Mouse (Mus musculus) kidney, adult 18-20 months (tissue): Measurements from ENCODE around the gene Ppm1h.
A peak's percentile ranks its signal among the peaks of the same experiment; 100 is the strongest.
"Not testable (repeated sequence)": the region's sequence is repeated elsewhere in the genome, so short reads cannot be mapped to it uniquely, and the experiment has no call there.

Experiments used
- DNase-seq: peaks from one replicate; pipeline ENCODE4 v3.0.0; 2021

The Ppm1h gene

DNA sequence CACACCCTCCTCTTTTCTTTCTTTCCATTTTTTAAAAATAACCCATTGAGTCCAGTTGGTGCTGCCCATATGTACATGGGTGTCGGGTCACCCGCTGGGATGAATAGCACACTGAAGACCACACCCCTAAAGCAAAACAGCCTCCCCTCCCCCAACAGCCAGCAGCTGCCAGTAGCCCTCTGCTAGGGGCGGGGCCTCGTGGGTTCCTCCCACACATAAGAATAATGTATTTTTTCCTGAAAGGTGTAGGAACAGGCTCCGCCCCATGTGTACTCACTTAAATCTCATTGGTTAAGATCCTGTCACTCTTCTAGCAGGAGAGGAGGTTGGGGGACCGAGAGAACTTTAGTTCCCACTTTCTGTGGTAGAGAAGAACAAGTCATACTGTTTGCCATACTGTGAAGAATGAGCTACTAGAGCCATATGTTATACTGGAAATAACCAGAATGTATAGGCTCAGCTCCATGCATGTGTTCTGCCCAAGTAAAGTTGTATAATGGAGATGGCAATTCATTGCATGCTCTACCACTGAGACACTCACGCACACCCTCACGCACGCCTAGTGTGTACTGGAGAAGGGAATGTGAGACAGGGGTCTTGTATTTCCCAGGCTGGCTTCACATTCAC lies 231.0 kb downstream of the Ppm1h start:
- no peak for DNase-seq

DNA sequence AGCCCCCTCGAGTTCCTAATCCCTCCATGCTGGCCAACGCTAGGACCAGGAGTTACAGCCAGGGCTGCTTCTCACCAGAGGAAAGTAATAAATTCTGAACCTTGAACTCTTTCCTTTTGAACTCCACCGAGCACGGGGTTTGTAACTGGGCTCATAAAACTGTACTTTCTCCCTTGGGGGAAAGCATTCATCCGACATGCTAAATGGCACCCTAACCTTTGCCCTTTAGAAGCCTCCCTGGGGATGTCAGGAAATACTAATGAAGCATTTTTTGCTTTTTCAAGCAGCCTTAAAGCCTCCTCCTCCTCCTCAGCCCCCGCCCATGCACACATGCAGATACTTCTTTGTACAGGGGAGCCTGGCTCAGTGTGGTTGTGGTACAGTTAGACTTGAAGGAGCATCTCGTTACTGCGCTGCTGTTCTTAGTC lies 232.2 kb downstream of the Ppm1h start:
- DNase-seq = peak; percentile 57

- no peak for DNase-seq
These were observed 233.1 kb downstream of the Ppm1h start for GRCm38 (mm10) chr10:122911668-122912067.

DNA sequence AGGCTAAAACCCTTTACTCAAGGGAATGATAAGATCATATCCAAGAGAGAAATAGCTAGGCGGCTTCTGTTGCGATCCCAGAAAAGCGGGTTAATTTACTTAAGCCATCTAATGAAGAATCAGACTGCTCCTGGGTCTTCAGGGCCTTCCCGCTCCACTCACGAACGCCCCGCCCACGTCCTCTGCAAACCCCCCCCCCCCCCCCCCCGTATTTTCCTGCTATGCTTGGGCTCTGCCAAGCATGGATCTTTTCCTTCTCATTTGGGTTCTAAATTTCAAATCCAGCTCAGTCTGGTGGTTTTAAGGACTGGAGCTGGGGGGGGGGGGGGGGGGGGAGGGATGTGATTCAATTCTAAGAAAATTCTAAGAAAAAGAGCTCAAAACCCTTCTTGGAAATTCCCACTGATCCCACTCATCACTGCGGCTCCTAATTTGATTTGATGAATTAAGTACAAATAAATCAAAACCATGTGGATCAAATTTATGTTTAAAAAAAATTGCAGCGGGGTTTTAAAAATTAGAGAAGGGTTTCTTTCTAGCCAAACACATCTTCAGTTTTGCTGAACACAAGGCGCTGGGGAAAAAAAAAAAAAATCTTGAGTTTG lies 233.6 kb downstream of the Ppm1h start:
- no peak for DNase-seq

DNA sequence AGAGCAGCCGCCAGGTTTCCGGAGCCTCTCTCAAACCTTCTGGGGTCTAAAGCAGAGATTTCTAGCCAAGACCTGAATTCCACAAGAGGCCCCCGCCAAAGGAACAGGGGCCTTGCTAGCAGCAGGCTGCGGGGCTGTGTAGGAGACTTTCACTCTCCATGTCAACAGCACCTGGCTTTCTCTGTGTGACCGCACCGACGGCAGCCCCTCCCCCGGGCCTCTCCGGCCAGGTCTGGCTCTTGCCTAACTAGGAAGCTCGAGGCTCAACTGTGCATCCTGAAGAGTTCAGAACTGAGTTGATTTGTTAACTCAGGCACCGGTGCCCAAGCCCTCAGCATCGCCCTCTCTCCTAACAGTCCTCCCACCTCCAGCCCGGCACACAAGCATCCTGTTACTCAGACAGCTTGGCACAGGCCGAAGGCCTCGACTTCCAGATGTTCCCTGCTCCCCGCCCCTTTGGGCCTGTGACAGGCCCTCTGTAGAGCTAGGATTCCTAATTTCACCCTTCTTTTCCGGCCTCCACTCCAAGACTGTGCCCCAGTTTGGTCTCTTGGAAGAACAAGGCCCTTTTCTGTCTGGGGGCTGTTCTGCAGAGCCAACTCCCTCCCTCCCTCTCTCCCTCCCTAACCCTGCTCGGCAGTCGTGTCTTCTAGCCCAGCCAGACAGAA lies 234.3 kb downstream of the Ppm1h start:
- peak; percentile 53 for DNase-seq

- DNase-seq = no peak
These were observed 234.8 kb downstream of the Ppm1h start for GRCm38 (mm10) chr10:122913393-122913792.

DNA sequence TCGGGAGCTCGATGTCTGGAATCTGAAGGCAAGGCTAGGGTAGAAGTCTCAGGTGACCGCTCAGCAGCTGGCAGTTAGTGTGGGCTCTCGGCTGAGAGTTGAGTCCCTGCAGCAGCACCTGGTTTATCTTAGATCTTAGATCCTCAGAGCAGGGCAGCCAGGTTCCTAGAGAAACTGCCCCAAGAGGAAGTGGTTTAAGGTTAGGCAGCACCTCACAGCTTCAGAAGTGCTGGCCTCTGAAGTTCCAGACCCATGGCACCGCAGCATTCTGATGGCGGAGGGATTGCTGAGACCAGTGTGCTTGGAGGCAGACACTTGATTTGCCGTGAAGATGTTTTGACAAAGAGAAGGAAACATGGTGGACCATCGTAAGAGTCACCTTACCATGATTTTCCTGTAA lies 237.3 kb downstream of the Ppm1h start:
- no peak for DNase-seq

DNA sequence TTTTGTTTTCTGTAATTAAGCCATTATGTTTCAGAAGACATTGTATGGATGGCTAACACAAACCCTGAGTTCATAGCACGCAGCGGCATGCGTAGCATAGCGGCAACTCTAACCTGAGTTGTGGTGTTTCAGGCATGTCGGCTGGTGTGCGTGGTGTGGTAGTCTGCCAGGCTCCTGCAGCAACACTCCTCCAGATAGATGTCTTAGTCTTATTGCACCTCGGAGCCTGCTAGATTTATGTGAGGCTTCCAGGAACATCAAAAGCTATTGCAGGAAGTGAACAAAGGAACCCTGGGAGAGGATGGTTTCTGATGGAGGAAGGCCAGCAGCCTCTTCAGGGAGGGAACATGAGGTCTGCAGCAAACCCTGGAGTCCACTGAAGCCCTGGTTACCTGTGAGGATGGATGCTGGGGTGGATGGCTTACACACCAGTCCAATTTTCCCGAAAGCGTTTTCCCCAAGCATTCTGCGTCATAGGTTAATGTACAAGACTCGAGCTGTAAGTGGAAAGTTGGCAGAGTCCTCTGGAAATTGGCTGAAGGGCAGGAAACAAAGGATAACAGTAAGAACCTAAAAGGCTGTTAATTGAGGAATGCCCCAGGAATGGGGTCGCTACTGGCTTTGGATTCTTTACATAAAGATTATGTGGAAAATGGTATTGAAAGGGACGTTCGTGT lies 239.2 kb downstream of the Ppm1h start:
- DNase-seq = no peak

GRCm38 (mm10) chr10:122918325-122918694 lies 239.7 kb downstream of the Ppm1h start:
- peak; percentile 30 for DNase-seq

DNA sequence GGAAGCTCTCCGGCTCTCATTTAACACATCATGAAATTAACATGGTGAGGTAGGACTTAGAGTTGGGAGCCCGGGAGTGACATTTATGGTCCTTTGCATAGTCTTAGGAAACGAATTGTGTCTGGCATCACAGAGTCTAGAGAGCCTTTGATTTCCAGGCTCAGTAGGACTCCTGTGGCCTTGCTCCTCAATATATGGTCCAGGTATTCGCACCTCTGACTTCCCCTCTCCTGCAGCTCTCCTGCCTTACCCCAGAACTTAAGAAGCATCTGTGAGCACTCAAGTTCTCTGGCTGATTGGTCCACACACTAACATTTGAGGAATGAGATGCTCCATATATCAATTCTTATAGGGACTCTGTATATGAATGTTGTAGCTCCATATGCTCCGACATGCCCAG lies 240.2 kb downstream of the Ppm1h start:
- DNase-seq = no peak

DNA sequence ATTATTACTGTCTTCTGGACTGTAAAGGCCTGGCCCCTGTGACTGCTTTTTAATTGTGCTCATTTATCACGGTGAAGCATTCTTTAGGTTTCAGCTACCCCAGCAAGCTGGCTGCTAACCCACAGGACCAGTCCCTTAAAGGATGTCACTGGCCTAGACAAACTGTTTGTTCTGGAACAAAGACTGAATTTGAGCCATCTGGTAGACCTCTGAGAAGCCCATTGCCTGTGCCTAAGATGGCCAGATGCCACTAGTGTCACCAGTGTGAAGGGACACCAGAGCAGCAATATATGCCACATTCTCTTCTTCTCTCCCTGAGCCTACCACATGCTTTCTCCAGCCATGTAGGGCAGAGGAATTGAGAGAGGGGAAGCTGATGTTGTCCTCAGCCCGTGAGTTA lies 240.9 kb downstream of the Ppm1h start:
- no peak for DNase-seq

DNA sequence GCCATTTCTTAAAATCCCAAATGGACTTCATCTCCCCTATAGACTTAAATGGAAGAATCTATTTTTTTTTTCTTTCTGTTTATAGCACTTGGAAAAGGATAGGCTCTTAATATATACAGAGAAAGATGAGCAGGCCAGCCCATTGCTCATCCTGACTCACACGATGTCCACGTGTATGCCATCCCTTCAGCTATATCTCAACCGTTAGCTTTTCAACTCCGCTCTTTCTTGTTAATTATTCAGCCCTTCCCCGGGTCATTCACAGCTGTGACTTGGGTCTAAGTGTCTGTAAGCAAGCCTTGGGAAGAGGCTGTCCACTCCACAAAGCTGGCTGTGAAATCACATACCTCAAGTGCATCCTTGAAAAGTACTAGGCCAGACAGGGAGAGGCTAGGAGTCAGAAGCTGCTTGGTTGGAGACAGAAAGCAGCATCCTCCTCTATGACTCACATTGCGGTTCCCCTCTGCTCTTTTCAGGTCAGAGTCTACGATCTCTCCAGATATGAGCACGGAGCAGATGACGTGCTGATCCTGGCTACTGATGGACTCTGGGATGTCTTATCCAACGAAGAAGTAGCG lies 241.7 kb downstream of the Ppm1h start:
- no peak for DNase-seq

- DNase-seq = no peak
These were observed 243.7 kb downstream of the Ppm1h start for GRCm38 (mm10) chr10:122922226-122922625.

DNA sequence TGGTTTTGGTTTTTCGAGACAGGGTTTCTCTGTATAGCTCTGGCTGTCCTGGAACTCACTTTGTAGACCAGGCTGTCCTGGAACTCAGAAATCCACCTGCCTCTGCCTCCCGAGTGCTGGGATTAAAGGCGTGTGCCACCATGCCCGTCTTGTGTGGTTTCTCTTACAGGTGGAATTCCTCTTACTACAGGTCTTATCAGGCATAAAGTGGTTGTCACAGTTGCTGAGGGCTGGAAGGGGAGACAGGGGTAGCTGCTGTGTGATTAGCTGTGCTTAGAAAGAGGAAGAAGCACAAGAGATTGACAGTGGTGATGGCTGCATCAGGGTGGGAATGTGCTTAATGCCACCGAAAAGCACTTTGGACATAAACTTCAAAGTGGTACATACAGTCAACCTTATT lies 246.0 kb downstream of the Ppm1h start:
- DNase-seq = not testable (repeated sequence)

GRCm38 (mm10) chr10:122926275-122926674 lies 247.7 kb downstream of the Ppm1h start:
- DNase-seq = no peak

DNA sequence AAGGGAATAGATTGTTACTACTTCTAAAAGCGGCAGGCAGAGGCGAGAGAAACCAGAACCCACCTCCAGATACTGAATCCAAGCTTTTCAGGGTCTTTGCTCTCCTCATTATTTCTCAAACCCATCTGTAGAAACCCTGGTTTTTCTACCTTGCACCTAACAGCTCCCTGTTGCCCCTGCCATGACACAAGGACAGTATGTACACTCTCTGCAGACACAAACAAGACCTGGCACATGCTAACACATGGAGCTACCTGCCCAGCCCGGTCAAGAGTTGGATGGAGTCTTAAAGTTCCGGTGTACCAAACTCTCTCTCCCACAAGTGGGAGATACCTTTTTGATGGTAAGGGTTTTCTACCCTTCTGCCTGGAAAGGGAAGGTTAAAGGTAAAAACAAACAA lies 252.0 kb downstream of the Ppm1h start:
- DNase-seq = no peak

DNA sequence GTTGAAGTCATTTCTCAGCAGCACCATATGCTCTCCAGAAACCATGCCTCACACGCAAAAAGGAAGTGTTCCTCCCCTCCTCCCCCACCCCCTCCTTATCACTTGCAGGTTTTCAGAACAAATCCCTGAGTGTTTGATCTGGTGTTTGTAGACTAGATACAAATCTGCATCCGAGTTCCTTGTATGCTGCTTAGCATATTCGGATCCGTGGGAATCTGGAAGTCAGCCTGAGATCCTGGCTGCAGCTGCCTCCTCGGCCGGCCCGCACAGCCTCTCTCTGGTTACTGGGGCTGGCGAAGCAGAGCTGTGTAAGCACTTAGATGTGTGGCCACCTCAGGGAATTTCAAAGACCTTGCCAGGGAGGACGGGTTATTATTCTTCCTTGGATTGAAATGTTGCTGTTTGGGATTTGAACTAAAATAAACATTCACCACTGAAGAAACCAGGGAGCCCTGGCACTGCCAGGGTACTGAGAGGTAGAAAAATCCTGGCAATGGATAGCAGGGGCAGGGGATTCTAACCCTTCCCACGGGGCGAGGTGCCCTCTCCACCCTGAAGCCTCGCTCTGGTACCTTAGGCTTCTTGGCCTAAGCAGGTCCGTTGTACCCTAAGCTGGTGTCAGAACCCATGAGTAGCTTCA lies 252.8 kb downstream of the Ppm1h start:
- DNase-seq = peak; percentile 48

- DNase-seq = no peak
These were observed 253.4 kb downstream of the Ppm1h start for GRCm38 (mm10) chr10:122931851-122932550.

DNA sequence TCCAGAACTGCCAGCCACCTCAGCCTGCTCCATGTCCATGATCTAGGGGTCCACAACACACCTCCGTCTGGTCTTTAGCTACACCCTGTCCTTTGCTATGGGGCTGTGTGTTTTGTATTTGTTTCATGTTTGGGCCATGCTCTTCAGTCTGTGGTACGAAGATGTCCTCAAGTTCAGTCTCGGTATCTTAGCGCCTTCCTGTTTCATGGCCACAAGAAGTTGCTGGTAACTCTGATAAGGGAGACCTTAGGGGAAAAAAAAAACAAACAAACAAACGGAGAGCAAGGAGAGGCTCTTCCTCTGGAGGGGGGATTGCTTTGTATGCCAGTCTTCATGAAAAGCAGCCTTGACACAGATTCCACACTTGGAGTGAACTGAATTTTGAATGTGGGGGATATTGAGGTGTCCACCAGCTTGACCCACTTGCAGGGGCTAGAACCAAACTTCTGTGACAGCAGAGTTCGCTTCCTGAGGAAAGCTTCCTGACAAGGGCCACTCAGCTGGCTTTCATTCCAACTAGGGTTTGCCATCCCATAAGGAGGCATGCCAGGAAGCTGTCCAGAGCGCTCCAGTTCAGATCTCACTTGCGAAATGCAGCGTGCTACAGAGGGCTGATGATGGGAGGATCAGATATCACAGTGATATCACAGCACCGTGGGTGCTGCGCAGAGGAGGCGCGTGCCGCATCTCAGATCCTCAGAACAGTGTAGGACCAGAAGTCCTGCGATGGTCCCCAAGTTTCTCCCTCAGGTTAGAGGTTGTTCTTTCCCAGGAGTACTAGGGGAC lies 254.7 kb downstream of the Ppm1h start:
- DNase-seq = no peak

DNA sequence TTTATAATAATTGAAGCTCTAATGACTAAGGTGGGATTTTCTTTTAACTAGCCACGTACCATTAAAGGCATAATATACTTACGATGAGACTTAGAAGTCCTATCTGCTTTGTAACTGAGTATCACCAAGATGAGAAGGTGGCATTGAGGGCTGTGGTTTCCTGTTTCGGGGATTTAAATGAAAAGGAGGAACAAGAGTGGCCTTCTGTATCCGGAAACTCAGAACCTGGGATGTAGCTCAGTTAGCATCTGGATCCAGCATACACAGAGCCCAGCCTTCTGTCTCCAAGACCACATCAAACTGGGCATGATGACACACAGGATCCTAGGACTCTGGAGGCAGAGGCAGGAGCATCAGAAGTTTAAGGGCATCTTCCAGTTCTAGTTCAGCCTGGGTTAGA lies 256.8 kb downstream of the Ppm1h start:
- not testable (repeated sequence) for DNase-seq

- DNase-seq = not testable (repeated sequence)
These were observed 258.8 kb downstream of the Ppm1h start for GRCm38 (mm10) chr10:122937380-122937779.

- DNase-seq = peak; percentile 28
These were observed 261.0 kb downstream of the Ppm1h start for GRCm38 (mm10) chr10:122939546-122939945.
